Comparison of ENCODE assay signal across 8 mouse cellular contexts in the genomic region with DNA sequence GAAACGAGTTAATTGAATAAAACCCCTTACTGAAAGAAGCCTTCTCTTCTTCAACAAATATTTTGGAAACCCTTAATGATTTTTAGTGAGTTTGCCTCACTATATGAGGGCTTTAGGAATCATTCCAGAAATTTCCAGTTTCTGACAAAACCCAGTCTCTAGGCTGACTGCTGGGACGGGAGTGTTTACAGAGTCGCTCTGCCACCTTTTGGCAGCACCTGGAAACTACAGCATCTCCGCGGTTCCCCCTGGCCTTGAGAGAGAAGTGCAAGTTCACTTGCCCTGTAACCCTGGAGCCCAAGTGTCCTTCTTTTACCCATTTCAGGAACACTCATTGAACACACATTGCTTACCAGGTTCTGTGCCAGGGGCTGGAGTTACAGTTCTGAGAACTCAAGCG.
DNase-seq lines count a peak whose midpoint lies in the region; ATAC-seq and TF ChIP-seq lines count a peak whose summit lies in the region.

No protein-coding gene starts in this region.

- no peak overlapping the region for H3K27ac ChIP-seq in forebrain, postnatal 0 days (ENCODE audit: low read depth, low read length)
- H3K27ac ChIP-seq in forebrain, embryonic 15.5 days (replicated peaks): no peak overlapping the region
- H3K27ac ChIP-seq in kidney, embryonic 14.5 days (ENCODE audit: low read depth, low read length): no peak overlapping the region

- H3K4me1 ChIP-seq in forebrain, postnatal 0 days (ENCODE audit: insufficient read depth): no peaks in the 10 kb centered on the region
- no peaks in the 10 kb centered on the region for H3K4me1 ChIP-seq in forebrain, embryonic 15.5 days
- H3K4me1 ChIP-seq in kidney, embryonic 14.5 days (ENCODE audit: control insufficient read depth, insufficient read depth, low read length): no peaks in the 10 kb centered on the region

- H3K9ac ChIP-seq in forebrain, postnatal 0 days: no peak overlapping the region
- H3K9ac ChIP-seq in forebrain, embryonic 15.5 days (replicated peaks): no peak overlapping the region
- H3K9ac ChIP-seq in kidney, embryonic 14.5 days (ENCODE audit: low read depth, low read length): no peak overlapping the region

- no peaks in the 10 kb centered on the region for H3K36me3 ChIP-seq in forebrain, postnatal 0 days (ENCODE audit: insufficient read depth)
- H3K36me3 ChIP-seq in forebrain, embryonic 15.5 days: no peaks in the 10 kb centered on the region
- H3K36me3 ChIP-seq in kidney, embryonic 14.5 days (ENCODE audit: control insufficient read depth, insufficient read depth, low read length): no peaks in the 10 kb centered on the region
- H3K36me3 ChIP-seq in splenic B cell, adult 2 months (ENCODE audit: control insufficient read depth, insufficient read depth, low read length, poor library complexity, severe bottlenecking): no peaks in the 10 kb centered on the region

- no peak overlapping the region for H3K4me3 ChIP-seq in forebrain, postnatal 0 days (ENCODE audit: low read depth, low read length)
- H3K4me3 ChIP-seq in forebrain, embryonic 15.5 days: no peak overlapping the region
- no peak overlapping the region for H3K4me3 ChIP-seq in kidney, embryonic 14.5 days (ENCODE audit: low read length)

- 23% methylated on average over 6 of the region's 6 CpGs for WGBS in forebrain, postnatal 0 days
- WGBS in forebrain, embryonic 15.5 days: 12% methylated on average over 6 of the region's 6 CpGs
- WGBS in kidney, embryonic 14.5 days: 19% methylated on average over 6 of the region's 6 CpGs

- no peaks in the 10 kb centered on the region for H3K27me3 ChIP-seq in forebrain, postnatal 0 days (ENCODE audit: insufficient read depth, low read length)
- no peaks in the 10 kb centered on the region for H3K27me3 ChIP-seq in forebrain, embryonic 15.5 days
- H3K27me3 ChIP-seq in kidney, embryonic 14.5 days (ENCODE audit: control insufficient read depth, insufficient read depth, low read length): 0 out of 2 replicates have a peak, but pooled peaks cover 2% of the 10 kb centered on the region
- no peaks in the 10 kb centered on the region for H3K27me3 ChIP-seq in splenic B cell, adult 2 months (ENCODE audit: control insufficient read depth, insufficient read depth, low read length, poor library complexity, severe bottlenecking)

- no peak for ATAC-seq in forebrain, postnatal 0 days
- no peak for ATAC-seq in forebrain, embryonic 15.5 days (replicated peaks)
- ATAC-seq in kidney, embryonic 14.5 days (ENCODE audit: low FRiP score, low TSS enrichment): 0 out of 2 replicates have a peak, but pooled peaks have one; percentile 66
- no peak for ATAC-seq in inflammation-experienced regulatory T-cells, adult 6 months

- DNase-seq in forebrain, postnatal 0 days: peak; percentile 24
- peak; percentile 20 to 28 for DNase-seq in right cerebral cortex, postnatal 10 days (ENCODE audit: low spot score in 2 of 2)
- DNase-seq in right cerebral cortex, adult 18-20 months: no peak
- DNase-seq in cerebellum, postnatal 4 days (ENCODE audit: low spot score in 2 of 2): peak; percentile 20 to 29
- DNase-seq in splenic B cell, adult 2 months (ENCODE audit: low read depth, low spot score): peak; percentile 0

- no peak overlapping the region for H3K4me2 ChIP-seq in forebrain, postnatal 0 days (ENCODE audit: low read depth)
- no peak overlapping the region for H3K4me2 ChIP-seq in forebrain, embryonic 15.5 days (replicated peaks)
- no peak overlapping the region for H3K4me2 ChIP-seq in kidney, embryonic 14.5 days (replicated peaks; ENCODE audit: low read depth, low read length)

- H3K9me3 ChIP-seq in forebrain, postnatal 0 days (ENCODE audit: low read length): no peaks in the 10 kb centered on the region
- no peaks in the 10 kb centered on the region for H3K9me3 ChIP-seq in forebrain, embryonic 15.5 days
- no peaks in the 10 kb centered on the region for H3K9me3 ChIP-seq in kidney, embryonic 14.5 days (ENCODE audit: control insufficient read depth, low read length)

- peak; percentile 56 for TF ChIP-seq CTCF in forebrain, postnatal 0 days (IDR thresholded peaks at IDR 0.05; ENCODE audit: low read depth)
